Mouse (Mus musculus) bone marrow macrophage, adult 2 months (primary cell): ENCODE measurements around the gene Asb5. TPM values are rescaled to one million over a fixed set of nuclear protein-coding genes. Genes with fewer than 3 reads are reported as not detected.

ENCODE experiments used
- H3K27ac ChIP-seq: 2 replicates; pipeline ENCODE4 v1.5.1; 2012; ENCODE audit warnings: low read depth, low read length; ENCODE audit not compliant: insufficient read depth
- H3K4me1 ChIP-seq: 2 replicates; pipeline ENCODE4 v1.6.1; 2012; ENCODE audit warnings: low read length; ENCODE audit not compliant: control insufficient read depth, insufficient read depth
- H3K4me3 ChIP-seq: 2 replicates; pipeline ENCODE4 v1.5.1; 2012; ENCODE audit warnings: mild to moderate bottlenecking, low read length, moderate library complexity; ENCODE audit not compliant: insufficient read depth
- CTCF ChIP-seq: IDR thresholded peaks from 2 replicates; pipeline ENCODE4 v1.5.1; 2012; ENCODE audit warnings: low read depth, mild to moderate bottlenecking, low read length, moderate library complexity
- POLR2A ChIP-seq: IDR thresholded peaks from 2 replicates; pipeline ENCODE4 v1.6.1; 2012; ENCODE audit warnings: mild to moderate bottlenecking, low read depth, low read length, borderline replicate concordance
- polyA plus RNA-seq: library from polyadenylated mRNA; stranded (reverse); fragments of >200 nt; gene quantifications from 2 replicates; pipeline ENCODE4 v1.2.4, GENCODE M21; 2012; ENCODE audit not compliant: missing spikeins, insufficient read depth, insufficient read length

The Asb5 gene
- polyA plus RNA-seq, 1 experiment, result 0.35 TPM

DNA sequence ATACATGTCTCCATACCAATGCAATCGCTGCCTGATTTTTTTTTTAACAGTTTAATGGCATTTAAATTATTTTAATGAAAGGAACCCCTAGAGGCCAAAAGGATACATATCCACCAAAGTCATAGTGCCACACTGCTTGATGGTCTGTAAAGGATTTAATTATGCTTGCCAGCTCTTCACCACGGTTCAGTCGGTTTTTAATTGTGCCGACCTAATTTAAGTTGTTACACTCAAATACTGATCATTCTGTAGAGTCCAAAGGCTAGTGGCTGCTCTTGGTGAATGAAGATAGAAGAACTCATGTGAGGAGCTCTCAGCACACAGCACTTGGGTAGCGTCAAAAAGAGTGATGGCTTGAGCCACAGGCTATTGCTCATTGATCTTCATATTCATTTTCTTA is 5.8 kb downstream of the Asb5 start:
- TF ChIP-seq CTCF (no peak), POLR2A (no peak)
- Histone ChIP-seq H3K4me3 (no peak overlapping the region), H3K4me1 (peaks cover 6% of the 10 kb centered on the region; the same call in 1 of the 2 replicates), H3K27ac (no peak overlapping the region)

DNA sequence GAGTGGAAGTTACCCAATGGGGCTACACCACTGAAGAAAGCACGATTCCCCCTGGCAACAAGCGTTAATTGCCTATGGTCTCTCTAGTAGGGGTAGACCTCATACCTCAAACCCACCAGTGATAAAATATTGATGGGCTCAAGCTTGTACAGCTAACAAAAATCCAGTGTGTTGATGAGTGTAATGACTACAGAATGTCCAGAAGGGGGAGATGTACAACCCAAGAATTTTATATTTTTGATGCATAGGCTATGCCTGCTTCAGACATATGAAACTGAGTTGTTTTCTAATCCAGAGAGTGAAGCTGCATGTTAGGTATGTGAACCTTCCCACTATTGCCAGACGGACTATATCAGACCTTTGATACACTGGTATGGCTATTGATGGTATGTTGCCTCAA is 7.9 kb downstream of the Asb5 start:
- Histone ChIP-seq H3K4me3 (no peak overlapping the region), H3K4me1 (peaks cover 2% of the 10 kb centered on the region), H3K27ac (no peak overlapping the region)
- TF ChIP-seq CTCF (no peak), POLR2A (no peak)

DNA sequence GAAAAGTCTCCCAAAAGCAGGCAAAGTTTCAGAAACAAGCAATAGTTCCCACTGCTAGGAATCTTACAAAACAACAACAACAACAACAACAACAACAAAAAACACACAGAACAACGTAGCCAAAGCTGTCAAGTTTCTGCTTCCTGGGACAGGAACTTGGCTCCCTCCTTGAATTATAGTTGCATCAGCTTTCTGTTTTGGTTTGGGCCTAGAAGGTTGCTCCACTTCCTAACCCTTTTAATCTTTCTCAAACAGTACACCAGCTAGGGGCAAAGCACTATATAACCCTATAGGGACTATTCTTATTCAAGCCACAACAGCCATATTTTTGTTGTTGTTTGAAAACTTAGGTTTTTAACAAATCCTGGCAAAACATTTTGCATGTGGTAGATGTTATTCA is 12.0 kb downstream of the Asb5 start:
- Histone ChIP-seq H3K4me3 (no peak overlapping the region), H3K27ac (no peak overlapping the region), H3K4me1 (peaks cover 2% of the 10 kb centered on the region)
- no peak for TF ChIP-seq POLR2A
- TF ChIP-seq CTCF, result no peak

DNA sequence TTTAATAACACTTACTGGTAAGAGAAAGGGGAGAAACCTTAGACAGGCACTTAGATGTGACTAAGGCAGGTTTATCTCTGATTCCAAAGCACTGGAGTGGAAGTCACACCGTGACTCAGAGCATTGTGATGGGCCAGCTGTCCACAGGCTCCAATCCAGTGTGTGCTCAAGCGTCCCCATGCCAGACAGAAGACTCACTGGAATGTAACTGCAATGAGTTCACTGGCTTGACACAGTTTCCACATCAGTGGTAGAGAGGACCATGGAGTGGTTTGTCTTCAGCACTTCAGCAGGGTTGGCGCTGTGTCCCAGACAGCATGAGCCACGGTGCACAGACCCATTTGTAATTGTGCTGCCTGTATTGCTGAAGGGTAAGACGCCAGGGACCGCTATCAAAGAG is 19.0 kb downstream of the Asb5 start:
- H3K27ac ChIP-seq, result no peak overlapping the region
- H3K4me3 ChIP-seq, result no peak overlapping the region
- H3K4me1 ChIP-seq, result no peaks in the 10 kb centered on the region
- TF ChIP-seq POLR2A, result no peak

GRCm38 (mm10) chr8:54550026-54550574 is 20.7 kb downstream of the Asb5 start:
- Histone ChIP-seq H3K4me3 (no peak overlapping the region), H3K4me1 (peaks cover 3% of the 10 kb centered on the region), H3K27ac (no peak overlapping the region)
- TF ChIP-seq POLR2A (no peak), CTCF (no peak)

DNA sequence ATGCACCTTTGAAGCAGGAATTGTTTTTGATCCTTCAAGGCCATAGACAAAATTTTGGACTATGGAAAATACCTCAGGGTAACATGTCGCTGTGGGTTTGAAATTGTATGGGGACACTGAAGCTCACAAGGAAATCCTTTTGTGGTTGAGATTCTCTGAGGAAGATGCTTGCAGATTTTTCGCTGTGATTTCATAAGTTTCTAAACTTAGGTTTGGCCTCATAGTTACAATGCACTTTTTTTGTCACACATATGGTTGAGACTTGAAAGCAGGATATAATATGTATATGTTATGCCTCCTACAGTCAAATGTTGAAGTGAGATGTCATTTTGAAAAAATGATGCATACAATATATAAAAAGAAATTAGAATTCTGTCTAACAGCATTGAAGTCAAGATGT is 25.5 kb downstream of the Asb5 start:
- TF ChIP-seq POLR2A (no peak), CTCF (no peak)
- H3K27ac ChIP-seq, result no peak overlapping the region

DNA sequence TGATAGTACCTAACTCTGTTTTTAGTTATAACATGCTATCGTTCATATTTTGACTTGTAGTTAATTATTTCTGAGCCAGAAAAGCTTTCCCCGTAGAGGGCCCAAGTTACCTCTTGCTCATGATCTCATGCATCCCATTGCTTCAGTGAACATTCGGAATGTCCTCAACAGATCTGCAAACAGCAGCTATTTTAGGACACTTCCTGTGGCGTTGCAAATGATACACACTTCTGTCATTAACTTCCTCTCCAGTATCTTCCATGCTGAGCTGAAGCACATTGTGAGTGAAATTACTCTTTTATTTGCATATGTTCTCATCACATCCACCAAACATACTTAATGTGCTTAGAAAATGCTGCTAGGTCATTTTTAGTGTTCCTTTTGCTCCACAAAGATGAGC is 32.8 kb downstream of the Asb5 start:
- TF ChIP-seq CTCF (no peak), POLR2A (no peak)
- H3K4me3 ChIP-seq, result no peak overlapping the region
- H3K4me1 ChIP-seq, result peaks cover 10% of the 10 kb centered on the region
- H3K27ac ChIP-seq, result peak overlapping the region; percentile 52

More for the DNA sequence above, 25.5 kb downstream of the Asb5 start:
- no peak overlapping the region for H3K4me3 ChIP-seq
- H3K4me1 ChIP-seq, result peaks cover 3% of the 10 kb centered on the region

DNA sequence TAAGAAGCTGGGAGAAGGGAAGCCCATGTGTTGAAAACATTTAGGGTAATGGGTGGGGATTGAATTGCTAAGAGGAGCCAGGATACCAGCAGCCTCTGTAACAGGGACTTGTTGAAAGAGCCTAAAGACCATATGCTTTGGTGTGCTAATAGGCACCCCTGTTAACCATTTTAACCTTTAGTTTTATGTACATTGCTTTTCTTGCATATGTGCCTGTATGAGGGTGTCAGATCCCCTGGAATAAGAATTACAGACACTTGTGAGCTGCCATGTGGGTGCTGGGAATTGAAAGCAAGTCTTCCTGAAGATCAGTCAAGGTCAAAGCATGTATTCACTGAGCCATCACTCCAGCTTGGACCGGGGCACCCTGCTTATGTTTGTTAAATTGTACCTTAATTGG is 35.8 kb downstream of the Asb5 start:
- Histone ChIP-seq H3K27ac (no peak overlapping the region), H3K4me1 (peaks cover 10% of the 10 kb centered on the region), H3K4me3 (no peak overlapping the region)
- no peak for TF ChIP-seq CTCF
- no peak for TF ChIP-seq POLR2A

DNA sequence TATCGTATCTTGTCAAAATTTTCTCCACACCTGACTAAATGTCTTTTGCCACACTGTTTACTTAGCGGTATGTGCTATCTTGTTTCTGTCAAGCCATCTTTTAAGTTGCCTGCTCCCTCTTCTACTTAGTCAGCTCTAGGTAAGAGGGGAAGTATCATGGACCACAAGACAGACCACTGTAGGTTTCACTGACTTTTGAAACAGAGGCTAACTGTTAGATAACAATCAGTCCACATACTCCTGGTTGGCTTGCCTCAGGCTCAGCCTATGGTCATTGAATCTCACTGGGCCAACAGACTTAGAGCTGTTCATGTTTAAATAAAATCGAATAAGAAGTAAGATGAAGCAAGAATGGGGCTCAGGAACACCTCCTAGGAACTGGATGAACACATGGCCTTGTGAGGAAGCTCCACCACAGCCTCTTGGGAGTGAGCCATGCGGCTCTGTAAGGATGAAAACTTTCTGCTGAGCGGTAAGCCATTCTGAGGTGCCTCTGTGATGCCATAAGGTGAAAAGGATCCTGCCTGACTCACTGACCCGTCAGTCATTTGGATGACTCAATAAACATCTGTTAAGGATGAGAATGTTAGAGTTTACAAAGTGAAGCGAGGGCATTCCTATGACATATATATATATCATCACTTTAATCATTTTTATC is 36.4 kb downstream of the Asb5 start:
- TF ChIP-seq CTCF, result no peak
- no peak for TF ChIP-seq POLR2A
- no peak overlapping the region for H3K27ac ChIP-seq
- peaks cover 10% of the 10 kb centered on the region for H3K4me1 ChIP-seq
- H3K4me3 ChIP-seq, result no peak overlapping the region

DNA sequence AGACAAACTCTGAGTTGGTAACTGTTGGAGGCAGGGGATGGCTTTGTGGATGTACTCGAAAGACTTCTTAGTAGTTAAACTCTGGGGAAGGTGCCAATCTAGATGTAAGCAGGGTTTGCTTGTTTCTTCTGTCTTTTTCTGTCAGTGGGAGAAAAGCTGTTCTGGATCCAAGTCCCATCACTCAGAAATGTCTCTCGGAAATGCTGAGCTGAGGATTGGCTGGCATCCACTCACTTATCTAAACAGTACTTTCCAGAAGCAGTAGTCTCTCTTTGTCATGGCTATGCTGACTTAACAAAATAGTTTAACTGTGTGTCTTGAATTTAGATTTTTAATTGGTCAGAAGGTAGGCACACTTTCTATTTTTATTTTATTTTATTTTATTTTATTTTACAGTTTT is 37.8 kb downstream of the Asb5 start:
- TF ChIP-seq POLR2A (no peak), CTCF (no peak)
- H3K4me3 ChIP-seq, result no peak overlapping the region
- peaks cover 4% of the 10 kb centered on the region for H3K4me1 ChIP-seq
- no peak overlapping the region for H3K27ac ChIP-seq
